Comparison of ENCODE assay signal across 19 mouse cellular contexts in the genomic region with DNA sequence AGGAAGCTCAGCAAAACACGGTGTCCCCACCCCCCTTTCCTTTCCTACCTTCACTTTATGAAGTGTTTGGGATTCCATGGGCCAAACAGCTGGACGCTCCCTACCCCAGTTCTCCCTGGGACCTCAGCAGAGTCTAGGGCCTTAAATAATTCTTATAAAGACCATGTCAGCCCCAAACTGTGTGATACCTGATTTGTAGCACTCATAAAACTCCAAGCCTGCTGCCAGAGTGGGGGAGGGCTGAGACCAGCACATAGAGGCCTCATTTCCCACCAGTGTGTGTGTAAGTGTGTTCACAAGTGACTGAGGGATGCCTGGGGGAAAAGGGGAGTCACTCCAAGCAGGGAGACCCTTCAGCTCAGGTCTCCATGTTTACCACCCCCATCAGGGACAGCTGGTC. TPM values are rescaled to one million over a fixed set of nuclear protein-coding genes. Genes with fewer than 3 reads are reported as not detected.
A peak's percentile ranks its signal among the peaks of the same experiment; 100 is the strongest.
DNase-seq lines count a peak whose midpoint lies in the region; ATAC-seq lines count a peak whose summit lies in the region.
"Had no signal": no experiment of that assay in that cellular context is flagged by ENCODE, and none has a peak within 500 bp of the region (broad histone marks: within the 10 kb centered on the region; RNA-seq: fewer than 3 reads in every experiment).

No protein-coding gene starts in this region.

- no peak overlapping the region for H3K9ac ChIP-seq in embryonic facial prominence, embryonic 13.5 days
- no peak overlapping the region for H3K9ac ChIP-seq in limb, embryonic 13.5 days
- H3K9ac ChIP-seq: heart, embryonic 15.5 days; hindbrain, embryonic 12.5 days; liver, embryonic 15.5 days; midbrain, embryonic 15.5 days had no signal

- no peak overlapping the region for H3K4me2 ChIP-seq in embryonic facial prominence, embryonic 13.5 days
- peak overlapping the region; percentile 31 for H3K4me2 ChIP-seq in limb, embryonic 13.5 days (replicated peaks)
- H3K4me2 ChIP-seq: heart, embryonic 15.5 days; hindbrain, embryonic 12.5 days; liver, embryonic 15.5 days; midbrain, embryonic 15.5 days had no signal

- ATAC-seq in embryonic facial prominence, embryonic 13.5 days (ENCODE audit: insufficient number of reproducible peaks, insufficient read depth, low FRiP score, low TSS enrichment, low read depth) = no peak
- peak; percentile 74 for ATAC-seq in limb, embryonic 13.5 days (ENCODE audit: low FRiP score, low read depth)
- ATAC-seq: midbrain, embryonic 15.5 days had no signal

- 37% methylated on average over 2 of the region's 2 CpGs for WGBS in heart, embryonic 10.5 days
- WGBS in embryonic facial prominence, embryonic 13.5 days = 48% methylated on average over 2 of the region's 2 CpGs
- 7% methylated on average over 2 of the region's 2 CpGs for WGBS in limb, embryonic 13.5 days

- H3K36me3 ChIP-seq in heart, embryonic 10.5 days = no peaks in the 10 kb centered on the region
- H3K36me3 ChIP-seq in embryonic facial prominence, embryonic 13.5 days = no peaks in the 10 kb centered on the region
- H3K36me3 ChIP-seq in limb, embryonic 13.5 days = no peaks in the 10 kb centered on the region
- H3K36me3 ChIP-seq: heart, embryonic 15.5 days; hindbrain, embryonic 12.5 days; liver, embryonic 15.5 days; midbrain, embryonic 15.5 days had no signal

- H3K4me1 ChIP-seq in heart, embryonic 10.5 days = peaks cover 83% of the 10 kb centered on the region
- H3K4me1 ChIP-seq in embryonic facial prominence, embryonic 13.5 days = peaks cover 57% of the 10 kb centered on the region
- H3K4me1 ChIP-seq in limb, embryonic 13.5 days = peaks cover 98% of the 10 kb centered on the region

- H3K27me3 ChIP-seq in heart, embryonic 10.5 days (ENCODE audit: insufficient read depth, poor library complexity, severe bottlenecking) = no peaks in the 10 kb centered on the region
- no peaks in the 10 kb centered on the region for H3K27me3 ChIP-seq in embryonic facial prominence, embryonic 13.5 days
- no peaks in the 10 kb centered on the region for H3K27me3 ChIP-seq in limb, embryonic 13.5 days
- H3K27me3 ChIP-seq: heart, embryonic 15.5 days; hindbrain, embryonic 12.5 days; liver, embryonic 15.5 days; midbrain, embryonic 15.5 days had no signal

- peak overlapping the region; percentile 95 for H3K27ac ChIP-seq in heart, embryonic 10.5 days
- peak overlapping the region; percentile 23; the same call in 1 of the 2 replicates for H3K27ac ChIP-seq in embryonic facial prominence, embryonic 13.5 days
- peak overlapping the region; percentile 99 for H3K27ac ChIP-seq in limb, embryonic 13.5 days
- H3K27ac ChIP-seq: heart, embryonic 15.5 days; hindbrain, embryonic 12.5 days; liver, embryonic 15.5 days; midbrain, embryonic 15.5 days had no signal

- H3K4me3 ChIP-seq in heart, embryonic 10.5 days = no peak overlapping the region
- no peak overlapping the region for H3K4me3 ChIP-seq in embryonic facial prominence, embryonic 13.5 days
- H3K4me3 ChIP-seq in limb, embryonic 13.5 days = no peak overlapping the region
- H3K4me3 ChIP-seq: heart, embryonic 15.5 days; hindbrain, embryonic 12.5 days; liver, embryonic 15.5 days; midbrain, embryonic 15.5 days had no signal

- no peaks in the 10 kb centered on the region for H3K9me3 ChIP-seq in heart, embryonic 10.5 days
- H3K9me3 ChIP-seq in embryonic facial prominence, embryonic 13.5 days = no peaks in the 10 kb centered on the region
- H3K9me3 ChIP-seq in limb, embryonic 13.5 days = no peaks in the 10 kb centered on the region
- H3K9me3 ChIP-seq: heart, embryonic 15.5 days; hindbrain, embryonic 12.5 days; liver, embryonic 15.5 days; midbrain, embryonic 15.5 days had no signal

- no peak for DNase-seq in heart, embryonic 10.5 days (ENCODE audit: low spot score)
- DNase-seq in heart, postnatal 4 days = no peak
- peak; percentile 53 to 67 for DNase-seq in kidney, postnatal 4 days
- DNase-seq in kidney, postnatal 36 days = no peak
- DNase-seq in adrenal gland, postnatal 4 days (ENCODE audit: low spot score in 2 of 2) = no peak
- DNase-seq in adrenal gland, postnatal 25 days = no peak
- DNase-seq: cerebellum, adult 8-10 months; embryo, embryonic 11 days; kidney, adult 18-20 months; layer of hippocampus, adult 9-11 months; right cerebral cortex, adult 18-20 months; spleen, adult 18-20 months had no signal

RNA-seq across cellular contexts. Expression of gene Mrpl23, which starts 15.4 kb away (rescaled TPM):
- 17.1 and 25.1 TPM in 2 replicates for polyA plus RNA-seq in heart, embryonic 10.5 days (2016; fragmentation: Nextera tagmentation; extraction: Ambion mirVana)
- 1 to 10 TPM; 3.7 to 6.4 TPM for total RNA-seq in heart, postnatal 4 days (2021)
- 36.0 and 36.7 TPM in 2 replicates for polyA plus RNA-seq in embryonic facial prominence, embryonic 13.5 days (2015; fragmentation: Nextera tagmentation; extraction: Ambion mirVana)
- 27.3 and 35.1 TPM in 2 replicates for polyA plus RNA-seq in limb, embryonic 13.5 days (2015; fragmentation: Nextera tagmentation; extraction: Ambion mirVana)
- 1 to 10 TPM; 8.2 to 9.5 TPM for total RNA-seq in adrenal gland, postnatal 4 days (2021)
- 4.5 and 13.8 TPM in 2 replicates for total RNA-seq in adrenal gland, postnatal 25 days (2021)

RNA-seq across cellular contexts. Expression of gene Tnnt3, which starts 49.2 kb away (rescaled TPM):
- 9.5 and 10.4 TPM in 2 replicates for polyA plus RNA-seq in heart, embryonic 10.5 days (2016; fragmentation: Nextera tagmentation; extraction: Ambion mirVana)
- total RNA-seq in heart, postnatal 4 days (2021) = 10 to 100 TPM in 1 of 2 experiments, under 1 TPM in 1; 0.98 to 10.9 TPM
- polyA plus RNA-seq in embryonic facial prominence, embryonic 13.5 days (2015; fragmentation: Nextera tagmentation; extraction: Ambion mirVana) = 3.8 and 5.8 TPM in 2 replicates
- polyA plus RNA-seq in limb, embryonic 13.5 days (2015; fragmentation: Nextera tagmentation; extraction: Ambion mirVana) = 60.9 and 62.3 TPM in 2 replicates
- total RNA-seq in adrenal gland, postnatal 4 days (2021) = 100 to 1,000 TPM; 118 to 299 TPM
- total RNA-seq in adrenal gland, postnatal 25 days (2021) = not detected in 2 replicates
- total RNA-seq: left cerebral cortex, postnatal 14 days had no signal

Comparison
In these comparisons a context has a peak if more than half of its experiments do, and no peak if none do; other contexts are left out.
1. DNase-seq: peak in kidney, postnatal 4 days (2 of 2); none in heart, embryonic 10.5 days (single experiment), heart, postnatal 4 days (single experiment), kidney, postnatal 36 days (0 of 2), adrenal gland, postnatal 4 days (0 of 2) and adrenal gland, postnatal 25 days (single experiment).
2. RNA of gene Tnnt3, which starts 49.2 kb away (total RNA-seq): 118 to 299 TPM in adrenal gland, postnatal 4 days; 0.98 to 10.9 TPM in heart, postnatal 4 days and not detected in adrenal gland, postnatal 25 days; every median in the first group is over 4 times any median in the second.
3. H3K27ac ChIP-seq: peak in every context shown above with its lines; median percentile 99 in limb, embryonic 13.5 days; 95 in heart, embryonic 10.5 days; 23 in embryonic facial prominence, embryonic 13.5 days.